Mouse (Mus musculus): ENCODE data around the gene Tcf7l1. TPM values are rescaled to one million over a fixed set of nuclear protein-coding genes. Genes with fewer than 3 reads are reported as not detected.
A peak's percentile ranks its signal among the peaks of the same experiment; 100 is the strongest.

Tcf7l1 gene
- polyA plus RNA-seq, 2 experiments = 3.1 TPM

DNA sequence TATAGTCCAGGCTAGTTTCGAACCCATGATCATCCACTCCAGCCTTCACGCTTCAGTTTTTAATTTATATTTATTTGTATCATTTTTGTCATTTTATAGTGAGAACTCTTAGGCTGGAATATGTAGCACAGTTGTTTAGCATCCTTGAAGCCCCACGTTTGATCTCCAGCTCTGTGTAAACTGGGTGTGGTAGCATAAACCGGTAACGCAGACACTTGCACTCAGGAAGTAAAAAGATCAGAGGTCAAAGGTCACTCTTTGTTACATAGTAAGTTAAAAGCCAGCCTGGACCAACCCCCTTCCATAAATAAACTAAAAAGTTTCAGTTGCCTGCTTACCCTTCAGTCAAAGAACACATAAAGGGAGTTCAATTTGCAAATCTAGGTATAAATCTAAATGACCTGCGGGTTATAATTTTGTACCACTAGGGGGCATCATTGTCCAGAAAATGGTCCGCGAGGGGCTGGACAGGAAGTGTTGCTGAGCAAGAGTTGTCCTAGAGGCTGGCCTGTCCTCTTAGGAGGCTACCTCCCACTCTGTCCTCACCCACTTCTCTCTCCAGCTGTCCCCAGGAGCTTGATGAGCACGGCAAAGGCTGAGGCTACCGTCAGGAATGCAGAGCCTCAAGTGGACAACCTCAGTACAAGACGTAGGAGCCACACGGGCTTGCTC is 153.2 kb downstream of the Tcf7l1 start:
- ATAC-seq (ENCODE audit: insufficient read depth) (no peak), DNase-seq (ENCODE audit: low read depth in 3 of 3, low spot score in 3 of 3) (peak in 1 of 3 experiments; percentile 20)
- Histone ChIP-seq H3K27me3 (ENCODE audit: control insufficient read depth, insufficient read depth, low read length) (no peaks in the 10 kb centered on the region), H3K36me3 (replicated peaks; ENCODE audit: control insufficient read depth, insufficient read depth, low read depth) (no peaks in the 10 kb centered on the region), H3K9me3 (ENCODE audit: control insufficient read depth, low read length) (no peaks in the 10 kb centered on the region), H3K4me3 (ENCODE audit: insufficient read depth in 1 of 2, low read depth in 2 of 2, low read length in 2 of 2) (no peak overlapping the region), H3K4me2 (ENCODE audit: low read depth) (peak overlapping the region; percentile 11; the same call in 1 of the 2 replicates), H3K27ac (no peak overlapping the region), H3K4me1 (replicated peaks; ENCODE audit: control insufficient read depth in 2 of 2, insufficient read depth in 2 of 2, low read length in 1 of 2) (peaks cover 0 to 4% of the 10 kb centered on the region in 2 experiments; a peak in 2 of 4 replicates), H3K9ac (replicated peaks) (no peak overlapping the region)
- WGBS (ENCODE audit: insufficient replicate concordance) = 40% methylated on average over 12 of the region's 12 CpGs
- TF ChIP-seq EP300 (IDR thresholded peaks at IDR 0.05; ENCODE audit: low read depth) = no peak
- TF ChIP-seq CTCF (IDR thresholded peaks at IDR 0.05; ENCODE audit: low read depth) = peak; percentile 73

DNA sequence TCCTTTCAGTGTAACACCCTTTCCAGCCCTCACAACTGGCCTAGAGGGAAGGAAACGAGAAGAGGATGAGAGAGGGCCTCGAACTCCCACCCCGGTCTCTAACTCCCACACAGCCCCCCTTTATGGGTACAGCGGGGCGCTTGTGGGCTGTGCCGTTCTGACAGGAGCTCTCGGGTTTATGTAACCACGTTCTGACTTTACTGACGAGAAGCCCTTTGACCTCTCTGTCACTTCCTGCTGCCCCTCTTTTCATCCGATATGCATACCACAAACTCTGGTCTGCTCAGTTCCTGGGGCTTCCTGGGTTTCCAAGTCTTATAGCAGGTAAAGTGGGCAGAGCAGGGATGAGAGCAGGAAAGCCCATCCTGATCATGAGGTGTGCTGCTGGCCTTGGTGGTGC is 154.7 kb downstream of the Tcf7l1 start:
- no peaks in the 10 kb centered on the region for H3K27me3 ChIP-seq (ENCODE audit: control insufficient read depth, insufficient read depth, low read length)
- H3K4me2 ChIP-seq (ENCODE audit: low read depth) = no peak overlapping the region
- peaks cover 0 to 4% of the 10 kb centered on the region in 2 experiments; a peak in 2 of 4 replicates for H3K4me1 ChIP-seq (replicated peaks; ENCODE audit: control insufficient read depth in 2 of 2, insufficient read depth in 2 of 2, low read length in 1 of 2)
- no peak overlapping the region for H3K4me3 ChIP-seq (ENCODE audit: insufficient read depth in 1 of 2, low read depth in 2 of 2, low read length in 2 of 2)
- no peak overlapping the region for H3K9ac ChIP-seq (replicated peaks)
- H3K9me3 ChIP-seq (ENCODE audit: control insufficient read depth, low read length) = no peaks in the 10 kb centered on the region
- WGBS (ENCODE audit: insufficient replicate concordance) = 27% methylated on average over 10 of the region's 10 CpGs
- H3K36me3 ChIP-seq (replicated peaks; ENCODE audit: control insufficient read depth, insufficient read depth, low read depth) = no peaks in the 10 kb centered on the region
- ATAC-seq (ENCODE audit: insufficient read depth) (no peak), DNase-seq (ENCODE audit: low read depth in 3 of 3, low spot score in 3 of 3) (no peak)
- no peak overlapping the region for H3K27ac ChIP-seq
- TF ChIP-seq CTCF (IDR thresholded peaks at IDR 0.05; ENCODE audit: low read depth) (no peak), EP300 (IDR thresholded peaks at IDR 0.05; ENCODE audit: low read depth) (no peak)

DNA sequence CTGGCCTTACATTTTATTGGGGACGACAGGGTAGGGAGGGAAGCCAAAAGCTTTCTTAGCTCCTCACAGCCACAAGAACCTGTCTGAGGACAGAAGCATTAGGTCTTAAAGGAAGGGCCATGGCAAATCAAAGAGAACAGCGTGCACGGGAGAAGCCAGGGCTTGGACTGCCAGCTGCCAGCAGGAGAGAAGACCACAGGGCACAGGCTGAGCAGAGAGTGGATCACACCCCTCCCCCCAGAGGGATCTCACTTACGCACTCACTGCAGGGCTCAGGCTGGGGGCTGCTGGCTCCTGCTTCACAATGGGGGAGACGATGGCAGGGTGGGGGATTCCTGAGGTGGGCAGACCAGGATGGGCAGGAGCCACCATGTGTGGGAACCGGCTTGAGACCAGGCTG is 157.4 kb downstream of the Tcf7l1 start:
- no peak for DNase-seq (ENCODE audit: low read depth in 3 of 3, low spot score in 3 of 3)
- Histone ChIP-seq H3K36me3 (replicated peaks; ENCODE audit: control insufficient read depth, insufficient read depth, low read depth) (no peaks in the 10 kb centered on the region), H3K27ac (no peak overlapping the region), H3K27me3 (ENCODE audit: control insufficient read depth, insufficient read depth, low read length) (no peaks in the 10 kb centered on the region), H3K9me3 (ENCODE audit: control insufficient read depth, low read length) (no peaks in the 10 kb centered on the region), H3K9ac (replicated peaks) (no peak overlapping the region), H3K4me2 (ENCODE audit: low read depth) (no peak overlapping the region), H3K4me3 (ENCODE audit: insufficient read depth in 1 of 2, low read depth in 2 of 2, low read length in 2 of 2) (no peak overlapping the region), H3K4me1 (replicated peaks; ENCODE audit: control insufficient read depth in 2 of 2, insufficient read depth in 2 of 2, low read length in 1 of 2) (peaks cover 0 to 4% of the 10 kb centered on the region in 2 experiments; a peak in 2 of 4 replicates)
- no peak for ATAC-seq (ENCODE audit: insufficient read depth)
- no peak for TF ChIP-seq CTCF (IDR thresholded peaks at IDR 0.05; ENCODE audit: low read depth)
- no peak for TF ChIP-seq EP300 (IDR thresholded peaks at IDR 0.05; ENCODE audit: low read depth)
- WGBS (ENCODE audit: insufficient replicate concordance) = 69% methylated on average over 6 of the region's 6 CpGs

DNA sequence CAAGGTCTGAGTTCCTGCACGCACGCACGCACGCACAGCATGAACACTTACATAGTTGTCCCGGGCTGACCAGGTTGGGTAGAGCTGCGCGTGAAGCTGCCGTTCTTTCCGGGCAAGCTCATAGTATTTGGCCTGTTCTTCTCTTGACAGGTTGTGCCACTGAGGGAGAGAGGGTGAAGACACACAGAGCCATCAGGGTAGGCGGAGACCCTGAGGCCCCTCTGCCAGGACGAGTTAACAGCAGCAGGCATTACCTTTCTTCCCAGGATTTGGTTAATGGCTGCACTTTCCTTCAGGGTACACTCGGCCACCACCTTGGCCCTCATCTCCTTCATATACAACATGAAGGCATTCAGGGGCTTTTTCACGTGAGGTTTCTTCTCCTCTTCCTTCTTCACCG is 158.1 kb downstream of the Tcf7l1 start:
- no peaks in the 10 kb centered on the region for H3K27me3 ChIP-seq (ENCODE audit: control insufficient read depth, insufficient read depth, low read length)
- H3K4me3 ChIP-seq (ENCODE audit: insufficient read depth in 1 of 2, low read depth in 2 of 2, low read length in 2 of 2) = no peak overlapping the region
- H3K27ac ChIP-seq = no peak overlapping the region
- no peak overlapping the region for H3K4me2 ChIP-seq (ENCODE audit: low read depth)
- H3K9ac ChIP-seq (replicated peaks) = no peak overlapping the region
- no peak for DNase-seq (ENCODE audit: low read depth in 3 of 3, low spot score in 3 of 3)
- no peaks in the 10 kb centered on the region for H3K36me3 ChIP-seq (replicated peaks; ENCODE audit: control insufficient read depth, insufficient read depth, low read depth)
- 0 out of 4 replicates have a peak, but pooled peaks cover 0 to 1% of the 10 kb centered on the region in 2 experiments for H3K4me1 ChIP-seq (replicated peaks; ENCODE audit: control insufficient read depth in 2 of 2, insufficient read depth in 2 of 2, low read length in 1 of 2)
- ATAC-seq (ENCODE audit: insufficient read depth) = no peak
- TF ChIP-seq EP300 (IDR thresholded peaks at IDR 0.05; ENCODE audit: low read depth) (no peak), CTCF (IDR thresholded peaks at IDR 0.05; ENCODE audit: low read depth) (no peak)
- 76% methylated on average over 14 of the region's 14 CpGs for WGBS (ENCODE audit: insufficient replicate concordance)
- H3K9me3 ChIP-seq (ENCODE audit: control insufficient read depth, low read length) = no peaks in the 10 kb centered on the region

DNA sequence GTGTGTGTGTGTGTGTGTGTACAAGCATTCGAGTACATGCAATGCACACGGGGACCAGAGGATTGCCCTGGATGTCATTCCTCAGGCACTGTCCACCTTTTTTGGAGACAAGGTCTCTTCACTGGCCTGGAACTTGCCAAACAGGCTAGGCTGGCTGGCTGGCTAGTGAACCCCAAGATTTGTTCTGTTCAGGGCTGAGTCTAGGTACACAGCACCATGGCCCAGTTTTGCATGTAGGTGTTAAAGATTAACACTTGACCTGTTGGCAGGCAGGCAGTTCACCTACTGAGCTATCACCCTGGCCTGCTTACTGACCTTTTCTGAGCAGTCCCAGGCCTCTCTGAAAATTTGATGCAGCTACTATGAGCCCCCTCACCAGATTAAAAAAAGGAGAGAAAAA is 158.7 kb downstream of the Tcf7l1 start:
- no peak overlapping the region for H3K4me3 ChIP-seq (ENCODE audit: insufficient read depth in 1 of 2, low read depth in 2 of 2, low read length in 2 of 2)
- H3K4me1 ChIP-seq (replicated peaks; ENCODE audit: control insufficient read depth in 2 of 2, insufficient read depth in 2 of 2, low read length in 1 of 2) = no peaks in the 10 kb centered on the region
- H3K9ac ChIP-seq (replicated peaks) = no peak overlapping the region
- H3K4me2 ChIP-seq (ENCODE audit: low read depth) = no peak overlapping the region
- no peaks in the 10 kb centered on the region for H3K9me3 ChIP-seq (ENCODE audit: control insufficient read depth, low read length)
- DNase-seq (ENCODE audit: low read depth in 3 of 3, low spot score in 3 of 3) = no peak
- 64% methylated on average over 2 of the region's 2 CpGs for WGBS (ENCODE audit: insufficient replicate concordance)
- TF ChIP-seq EP300 (IDR thresholded peaks at IDR 0.05; ENCODE audit: low read depth) = no peak
- no peak for TF ChIP-seq CTCF (IDR thresholded peaks at IDR 0.05; ENCODE audit: low read depth)
- no peak overlapping the region for H3K27ac ChIP-seq
- H3K36me3 ChIP-seq (replicated peaks; ENCODE audit: control insufficient read depth, insufficient read depth, low read depth) = no peaks in the 10 kb centered on the region
- H3K27me3 ChIP-seq (ENCODE audit: control insufficient read depth, insufficient read depth, low read length) = no peaks in the 10 kb centered on the region
- 0 out of 2 replicates have a peak, but pooled peaks have one; percentile 28 for ATAC-seq (ENCODE audit: insufficient read depth)
